15 mouse cellular contexts compared by ENCODE assay signal in genomic region chr1:156652189-156652822, GRCm38 (mm10). TPM values are rescaled to one million over a fixed set of nuclear protein-coding genes. Genes with fewer than 3 reads are reported as not detected.
DNase-seq lines count a peak whose midpoint lies in the region; ATAC-seq and TF ChIP-seq lines count a peak whose summit lies in the region.
"Had no signal": no experiment of that assay in that cellular context is flagged by ENCODE, and none has a peak within 500 bp of the region (broad histone marks: within the 10 kb centered on the region; RNA-seq: fewer than 3 reads in every experiment).

No protein-coding gene starts in this region.

- TF ChIP-seq POLR2A in limb, embryonic 14.5 days (IDR thresholded peaks at IDR 0.05; ENCODE audit: borderline replicate concordance, extremely low read depth, insufficient read depth, insufficient read length): no peak

- no peaks in the 10 kb centered on the region for H3K9me3 ChIP-seq in heart, postnatal 0 days (replicated peaks; ENCODE audit: control insufficient read depth, low read length)
- H3K9me3 ChIP-seq in lung, embryonic 15.5 days: no peaks in the 10 kb centered on the region
- no peaks in the 10 kb centered on the region for H3K9me3 ChIP-seq in limb, embryonic 14.5 days (ENCODE audit: control insufficient read depth, low read length)
- no peaks in the 10 kb centered on the region for H3K9me3 ChIP-seq in stomach, postnatal 0 days (ENCODE audit: control insufficient read depth, low read length)
- H3K9me3 ChIP-seq: kidney, embryonic 15.5 days; midbrain, embryonic 15.5 days; neural tube, embryonic 12.5 days had no signal

- peak overlapping the region; percentile 16; the same call in 1 of the 2 replicates for H3K27ac ChIP-seq in heart, postnatal 0 days (ENCODE audit: low read depth)
- H3K27ac ChIP-seq in lung, embryonic 15.5 days: peak overlapping the region; percentile 23; the same call in 1 of the 2 replicates
- H3K27ac ChIP-seq in limb, embryonic 14.5 days (replicated peaks; ENCODE audit: low read depth, low read length): 0 out of 2 replicates have a peak overlapping the region, but pooled peaks have one; percentile 8
- 0 out of 2 replicates have a peak overlapping the region, but pooled peaks have one; percentile 2 for H3K27ac ChIP-seq in stomach, postnatal 0 days (replicated peaks)
- H3K27ac ChIP-seq: kidney, embryonic 15.5 days; midbrain, embryonic 15.5 days; neural tube, embryonic 12.5 days had no signal

- ATAC-seq in heart, postnatal 0 days (ENCODE audit: insufficient read depth, low read depth): no peak
- no peak for ATAC-seq in lung, embryonic 15.5 days (ENCODE audit: borderline replicate concordance, extremely low read depth, low FRiP score, low TSS enrichment)
- ATAC-seq in limb, embryonic 14.5 days (ENCODE audit: low FRiP score, low read depth): no peak
- ATAC-seq in stomach, postnatal 0 days (ENCODE audit: low FRiP score, low TSS enrichment): no peak; the same call in 1 of the 2 replicates
- ATAC-seq: inflammation-experienced regulatory T-cells, adult 6 months; midbrain, embryonic 15.5 days; Patski had no signal

- H3K9ac ChIP-seq in heart, postnatal 0 days (replicated peaks; ENCODE audit: low read depth, low read length): no peak overlapping the region
- no peak overlapping the region for H3K9ac ChIP-seq in lung, embryonic 15.5 days
- H3K9ac ChIP-seq in limb, embryonic 14.5 days (ENCODE audit: low read depth, low read length, severe bottlenecking): no peak overlapping the region; the same call in 1 of the 2 replicates
- no peak overlapping the region for H3K9ac ChIP-seq in stomach, postnatal 0 days (ENCODE audit: low read length)
- H3K9ac ChIP-seq: kidney, embryonic 15.5 days; midbrain, embryonic 15.5 days; neural tube, embryonic 12.5 days had no signal

- no peak overlapping the region for H3K4me3 ChIP-seq in heart, postnatal 0 days (ENCODE audit: low read depth, low read length)
- no peak overlapping the region for H3K4me3 ChIP-seq in lung, embryonic 15.5 days
- H3K4me3 ChIP-seq in limb, embryonic 14.5 days (replicated peaks; ENCODE audit: low read length): no peak overlapping the region
- no peak overlapping the region for H3K4me3 ChIP-seq in stomach, postnatal 0 days (ENCODE audit: low read depth, low read length)
- H3K4me3 ChIP-seq: kidney, embryonic 15.5 days; midbrain, embryonic 15.5 days; neural tube, embryonic 12.5 days had no signal

- TF ChIP-seq CTCF in heart, postnatal 0 days (IDR thresholded peaks at IDR 0.05; ENCODE audit: low read depth): no peak
- no peak for TF ChIP-seq CTCF in stomach, postnatal 0 days (IDR thresholded peaks at IDR 0.05; ENCODE audit: low read depth)

- 51% methylated on average over 6 of the region's 6 CpGs for WGBS in heart, postnatal 0 days
- 43% methylated on average over 6 of the region's 6 CpGs for WGBS in lung, embryonic 15.5 days
- 46% methylated on average over 6 of the region's 6 CpGs for WGBS in limb, embryonic 14.5 days
- 45% methylated on average over 6 of the region's 6 CpGs for WGBS in stomach, postnatal 0 days

- TF ChIP-seq EP300 in heart, postnatal 0 days (IDR thresholded peaks at IDR 0.05; ENCODE audit: low read depth): no peak
- no peak for TF ChIP-seq EP300 in stomach, postnatal 0 days (optimal IDR thresholded peaks at IDR 0.05)

- DNase-seq in heart, postnatal 0 days (ENCODE audit: low spot score): no peak
- no peak for DNase-seq in heart, postnatal 25 days (ENCODE audit: low spot score)
- no peak for DNase-seq in lung, postnatal 14 days
- DNase-seq in limb, embryonic 14.5 days (ENCODE audit: low spot score): no peak
- no peak for DNase-seq in stomach, postnatal 0 days (ENCODE audit: low spot score)
- no peak for DNase-seq in left cerebral cortex, adult 18-20 months (ENCODE audit: low spot score in 2 of 2)
- DNase-seq: adrenal gland, adult 2 months; cerebellum, adult 8-10 months; thymus, postnatal 36 days had no signal

- H3K4me2 ChIP-seq in heart, postnatal 0 days (ENCODE audit: low read depth, low read length): no peak overlapping the region
- no peak overlapping the region for H3K4me2 ChIP-seq in lung, embryonic 15.5 days
- no peak overlapping the region for H3K4me2 ChIP-seq in limb, embryonic 14.5 days (replicated peaks; ENCODE audit: low read depth, low read length, severe bottlenecking)
- H3K4me2 ChIP-seq in stomach, postnatal 0 days (replicated peaks; ENCODE audit: low read depth): no peak overlapping the region
- H3K4me2 ChIP-seq: kidney, embryonic 15.5 days; midbrain, embryonic 15.5 days; neural tube, embryonic 12.5 days had no signal

- intact Hi-C loops in heart, postnatal 25 days (cut with DNase I): no loop called here

- no peaks in the 10 kb centered on the region for H3K4me1 ChIP-seq in heart, postnatal 0 days (ENCODE audit: control insufficient read depth, insufficient read depth)
- H3K4me1 ChIP-seq in lung, embryonic 15.5 days: peaks cover 11% of the 10 kb centered on the region; the same call in 1 of the 2 replicates
- H3K4me1 ChIP-seq in limb, embryonic 14.5 days (ENCODE audit: control insufficient read depth, insufficient read depth, low read length): peaks cover 16% of the 10 kb centered on the region
- no peaks in the 10 kb centered on the region for H3K4me1 ChIP-seq in stomach, postnatal 0 days (replicated peaks; ENCODE audit: control insufficient read depth, insufficient read depth)
- H3K4me1 ChIP-seq: midbrain, embryonic 15.5 days; neural tube, embryonic 12.5 days had no signal

- no peaks in the 10 kb centered on the region for H3K27me3 ChIP-seq in heart, postnatal 0 days (ENCODE audit: control insufficient read depth, insufficient read depth, low read length)
- H3K27me3 ChIP-seq in lung, embryonic 15.5 days: no peaks in the 10 kb centered on the region
- no peaks in the 10 kb centered on the region for H3K27me3 ChIP-seq in limb, embryonic 14.5 days (ENCODE audit: control insufficient read depth, insufficient read depth, low read length)
- H3K27me3 ChIP-seq in stomach, postnatal 0 days (ENCODE audit: control insufficient read depth, insufficient read depth, low read length): no peaks in the 10 kb centered on the region
- H3K27me3 ChIP-seq: kidney, embryonic 15.5 days; midbrain, embryonic 15.5 days; neural tube, embryonic 12.5 days; Patski had no signal

- H3K36me3 ChIP-seq in heart, postnatal 0 days (replicated peaks; ENCODE audit: control insufficient read depth, insufficient read depth, low read length): peaks cover 31% of the 10 kb centered on the region
- H3K36me3 ChIP-seq in lung, embryonic 15.5 days: peaks cover 6% of the 10 kb centered on the region; the same call in 1 of the 2 replicates
- peaks cover 15% of the 10 kb centered on the region for H3K36me3 ChIP-seq in limb, embryonic 14.5 days (ENCODE audit: control insufficient read depth, insufficient read depth, low read length)
- no peaks in the 10 kb centered on the region for H3K36me3 ChIP-seq in stomach, postnatal 0 days (ENCODE audit: control insufficient read depth, insufficient read depth, low read length)
- H3K36me3 ChIP-seq: midbrain, embryonic 15.5 days; neural tube, embryonic 12.5 days had no signal

RNA-seq across cellular contexts. Expression of gene Tor3a, which starts 21.9 kb away (rescaled TPM):
- total RNA-seq in heart, postnatal 0 days (2014; rRNA removed; ENCODE audit: low replicate concordance): 6.5 and 59.8 TPM in 2 replicates
- polyA plus RNA-seq in heart, postnatal 0 days (2015; fragmentation: Nextera tagmentation; extraction: Ambion mirVana): 7.1 and 7.6 TPM in 2 replicates
- 10 to 100 TPM in 1 of 2 experiments, 1 to 10 TPM in 1; 9.2 to 10.6 TPM for total RNA-seq in heart, postnatal 25 days (2021)
- polyA plus RNA-seq in lung, embryonic 15.5 days (2015; fragmentation: Nextera tagmentation; extraction: Ambion mirVana): 12.1 and 12.3 TPM in 2 replicates
- 7.6 and 7.7 TPM in 2 replicates for polyA plus RNA-seq in limb, embryonic 14.5 days (2012; rRNA removed)
- 10.1 and 14.7 TPM in 2 replicates for polyA plus RNA-seq in limb, embryonic 14.5 days (2014; fragmentation: Nextera tagmentation; extraction: Ambion mirVana)
- 16.8 and 17.1 TPM in 2 replicates for polyA plus RNA-seq in stomach, postnatal 0 days (2015; fragmentation: Nextera tagmentation; extraction: Ambion mirVana)
- total RNA-seq in left cerebral cortex, adult 18-20 months (2021): 1 to 10 TPM; 6.3 to 7.5 TPM
